Mouse (Mus musculus) heart, adult 11 months (tissue): ENCODE measurements at regions not wholly inside any gene's neighbourhood (a gene's known extent, or its start where the extent isn't known, plus 50 kb on each side); places are given as distances from the start of the nearest gene placed in this dataset.

Experiments used
- DNase-seq: peaks from one replicate; pipeline ENCODE4 v3.0.0; 2022

- DNase-seq, result peak; percentile 70
These were observed 313.9 kb downstream of the Glrx3 start for GRCm38 (mm10) chr7:137751151-137751859.

- DNase-seq, result peak; percentile 96
These were observed 328.5 kb downstream of the Glrx3 start for GRCm38 (mm10) chr7:137765961-137766360.

- DNase-seq, result peak; percentile 63
These were observed 329.3 kb downstream of the Glrx3 start for GRCm38 (mm10) chr7:137766721-137767120.

GRCm38 (mm10) chr7:137773051-137773964 is 335.9 kb downstream of the Glrx3 start:
- peak; percentile 79 for DNase-seq

GRCm38 (mm10) chr7:137773965-137774310 is 336.5 kb downstream of the Glrx3 start:
- DNase-seq, result no peak

- peak; percentile 88 for DNase-seq
These were observed 346.5 kb downstream of the Glrx3 start for GRCm38 (mm10) chr7:137783954-137784353.

- DNase-seq, result peak; percentile 97
These were observed 367.9 kb downstream of the Glrx3 start for GRCm38 (mm10) chr7:137805361-137805760.

GRCm38 (mm10) chr7:137812839-137813238 is 375.4 kb downstream of the Glrx3 start:
- DNase-seq, result peak; percentile 58

- DNase-seq, result peak; percentile 65
These were observed 403.1 kb downstream of the Glrx3 start for GRCm38 (mm10) chr7:137840520-137840919.

- no peak for DNase-seq
These were observed 403.6 kb downstream of the Glrx3 start for GRCm38 (mm10) chr7:137841044-137841443.

- peak; percentile 23 for DNase-seq
These were observed 404.2 kb downstream of the Glrx3 start for GRCm38 (mm10) chr7:137841456-137842100.

GRCm38 (mm10) chr7:137847856-137848255 is 410.4 kb downstream of the Glrx3 start:
- peak; percentile 69 for DNase-seq

- peak; percentile 27 for DNase-seq
These were observed 413.6 kb downstream of the Glrx3 start for GRCm38 (mm10) chr7:137851061-137851460.

- DNase-seq, result peak; percentile 92
These were observed 422.3 kb downstream of the Glrx3 start for GRCm38 (mm10) chr7:137859681-137860080.

GRCm38 (mm10) chr7:137860520-137860919 is 423.1 kb downstream of the Glrx3 start:
- DNase-seq, result no peak

GRCm38 (mm10) chr7:137864912-137865311 is 427.5 kb downstream of the Glrx3 start:
- DNase-seq, result peak; percentile 64

GRCm38 (mm10) chr7:137865457-137865856 is 428.0 kb downstream of the Glrx3 start:
- peak; percentile 91 for DNase-seq

- DNase-seq, result peak; percentile 70
These were observed 429.5 kb downstream of the Glrx3 start for GRCm38 (mm10) chr7:137866880-137867279.

- DNase-seq, result peak; percentile 80
These were observed 431.1 kb downstream of the Glrx3 start for GRCm38 (mm10) chr7:137868501-137868900.

- peak; percentile 73 for DNase-seq
These were observed 437.9 kb downstream of the Glrx3 start for GRCm38 (mm10) chr7:137875306-137875705.

- DNase-seq, result peak; percentile 61
These were observed 441.9 kb downstream of the Glrx3 start for GRCm38 (mm10) chr7:137879296-137879695.

- peak; percentile 80 for DNase-seq
These were observed 445.5 kb downstream of the Glrx3 start for GRCm38 (mm10) chr7:137882876-137883275.

GRCm38 (mm10) chr7:137883701-137884100 is 446.3 kb downstream of the Glrx3 start:
- peak; percentile 69 for DNase-seq
